Mouse (Mus musculus): ENCODE data around the gene Dnm3. TPM values are rescaled to one million over a fixed set of nuclear protein-coding genes. Genes with fewer than 3 reads are reported as not detected.

The Dnm3 gene
- polyA plus RNA-seq, 2 experiments = 14.7 to 21.9 TPM

- no peaks in the 10 kb centered on the region for H3K27me3 ChIP-seq (ENCODE audit: control insufficient read depth, insufficient read depth, low read length)
- H3K36me3 ChIP-seq (ENCODE audit: control insufficient read depth, insufficient read depth, low read length) = no peaks in the 10 kb centered on the region
- peak overlapping the region; percentile 97 for H3K27ac ChIP-seq (replicated peaks; ENCODE audit: low read depth, low read length)
- H3K4me3 ChIP-seq (replicated peaks; ENCODE audit: low read length) = no peak overlapping the region
- TF ChIP-seq POLR2A (IDR thresholded peaks at IDR 0.05; ENCODE audit: borderline replicate concordance, extremely low read depth, insufficient read depth, insufficient read length) = no peak
- peak; percentile 23 for ATAC-seq (ENCODE audit: low FRiP score, low read depth)
- peaks cover 87% of the 10 kb centered on the region for H3K4me1 ChIP-seq (ENCODE audit: control insufficient read depth, insufficient read depth, low read length)
- WGBS = 14% methylated on average over 7 of the region's 7 CpGs
- no peak overlapping the region for H3K9ac ChIP-seq (ENCODE audit: low read depth, low read length, severe bottlenecking)
- DNase-seq (ENCODE audit: low spot score) = peak; percentile 73
- no peak overlapping the region for H3K4me2 ChIP-seq (replicated peaks; ENCODE audit: low read depth, low read length, severe bottlenecking)
- H3K9me3 ChIP-seq (ENCODE audit: control insufficient read depth, low read length) = no peaks in the 10 kb centered on the region
Measured at GRCm38 (mm10) chr1:162020303-162020731, 457.5 kb downstream of the Dnm3 start.

- H3K27me3 ChIP-seq (ENCODE audit: control insufficient read depth, insufficient read depth, low read length) = no peaks in the 10 kb centered on the region
- no peak for TF ChIP-seq POLR2A (IDR thresholded peaks at IDR 0.05; ENCODE audit: borderline replicate concordance, extremely low read depth, insufficient read depth, insufficient read length)
- no peak for DNase-seq (ENCODE audit: low spot score)
- no peak overlapping the region for H3K9ac ChIP-seq (ENCODE audit: low read depth, low read length, severe bottlenecking)
- 44% methylated on average over 6 of the region's 6 CpGs for WGBS
- no peaks in the 10 kb centered on the region for H3K36me3 ChIP-seq (ENCODE audit: control insufficient read depth, insufficient read depth, low read length)
- H3K4me1 ChIP-seq (ENCODE audit: control insufficient read depth, insufficient read depth, low read length) = peaks cover 89% of the 10 kb centered on the region
- ATAC-seq (ENCODE audit: low FRiP score, low read depth) = no peak
- peak overlapping the region; percentile 97 for H3K27ac ChIP-seq (replicated peaks; ENCODE audit: low read depth, low read length)
- no peaks in the 10 kb centered on the region for H3K9me3 ChIP-seq (ENCODE audit: control insufficient read depth, low read length)
- 0 out of 2 replicates have a peak overlapping the region, but pooled peaks have one; percentile 7 for H3K4me2 ChIP-seq (replicated peaks; ENCODE audit: low read depth, low read length, severe bottlenecking)
- H3K4me3 ChIP-seq (replicated peaks; ENCODE audit: low read length) = no peak overlapping the region
Measured at GRCm38 (mm10) chr1:162018601-162018977, 459.2 kb downstream of the Dnm3 start.

- peaks cover 91% of the 10 kb centered on the region for H3K4me1 ChIP-seq (ENCODE audit: control insufficient read depth, insufficient read depth, low read length)
- H3K27me3 ChIP-seq (ENCODE audit: control insufficient read depth, insufficient read depth, low read length) = no peaks in the 10 kb centered on the region
- no peak for TF ChIP-seq POLR2A (IDR thresholded peaks at IDR 0.05; ENCODE audit: borderline replicate concordance, extremely low read depth, insufficient read depth, insufficient read length)
- H3K4me2 ChIP-seq (replicated peaks; ENCODE audit: low read depth, low read length, severe bottlenecking) = 0 out of 2 replicates have a peak overlapping the region, but pooled peaks have one; percentile 7
- H3K9ac ChIP-seq (ENCODE audit: low read depth, low read length, severe bottlenecking) = no peak overlapping the region
- H3K36me3 ChIP-seq (ENCODE audit: control insufficient read depth, insufficient read depth, low read length) = no peaks in the 10 kb centered on the region
- no peaks in the 10 kb centered on the region for H3K9me3 ChIP-seq (ENCODE audit: control insufficient read depth, low read length)
- H3K27ac ChIP-seq (replicated peaks; ENCODE audit: low read depth, low read length) = peak overlapping the region; percentile 97
- ATAC-seq (ENCODE audit: low FRiP score, low read depth) (no peak), DNase-seq (ENCODE audit: low spot score) (no peak)
- H3K4me3 ChIP-seq (replicated peaks; ENCODE audit: low read length) = no peak overlapping the region
- 14% methylated on average over 13 of the region's 13 CpGs for WGBS
Measured at GRCm38 (mm10) chr1:162017975-162018600, 459.7 kb downstream of the Dnm3 start.

GRCm38 (mm10) chr1:162016982-162017381, 460.9 kb downstream of the Dnm3 start:
- WGBS = 11% methylated on average over 7 of the region's 7 CpGs
- Histone ChIP-seq H3K4me2 (replicated peaks; ENCODE audit: low read depth, low read length, severe bottlenecking) (0 out of 2 replicates have a peak overlapping the region, but pooled peaks have one; percentile 15), H3K4me1 (ENCODE audit: control insufficient read depth, insufficient read depth, low read length) (peaks cover 83% of the 10 kb centered on the region), H3K4me3 (replicated peaks; ENCODE audit: low read length) (no peak overlapping the region), H3K9me3 (ENCODE audit: control insufficient read depth, low read length) (no peaks in the 10 kb centered on the region), H3K36me3 (ENCODE audit: control insufficient read depth, insufficient read depth, low read length) (no peaks in the 10 kb centered on the region), H3K27me3 (ENCODE audit: control insufficient read depth, insufficient read depth, low read length) (no peaks in the 10 kb centered on the region), H3K27ac (replicated peaks; ENCODE audit: low read depth, low read length) (peak overlapping the region; percentile 97), H3K9ac (ENCODE audit: low read depth, low read length, severe bottlenecking) (0 out of 2 replicates have a peak overlapping the region, but pooled peaks have one; percentile 5)
- ATAC-seq (ENCODE audit: low FRiP score, low read depth) (peak; percentile 80), DNase-seq (ENCODE audit: low spot score) (peak; percentile 89)
- no peak for TF ChIP-seq POLR2A (IDR thresholded peaks at IDR 0.05; ENCODE audit: borderline replicate concordance, extremely low read depth, insufficient read depth, insufficient read length)

GRCm38 (mm10) chr1:162015247-162015862, 462.5 kb downstream of the Dnm3 start:
- peak; percentile 67 for ATAC-seq (ENCODE audit: low FRiP score, low read depth)
- 7% methylated on average over 8 of the region's 8 CpGs for WGBS

More at GRCm38 (mm10) chr1:162015247-162015862, 462.5 kb downstream of the Dnm3 start:
- Histone ChIP-seq H3K27ac (replicated peaks; ENCODE audit: low read depth, low read length) (peak overlapping the region; percentile 97), H3K36me3 (ENCODE audit: control insufficient read depth, insufficient read depth, low read length) (0 out of 2 replicates have a peak, but pooled peaks cover 5% of the 10 kb centered on the region), H3K9ac (ENCODE audit: low read depth, low read length, severe bottlenecking) (no peak overlapping the region), H3K9me3 (ENCODE audit: control insufficient read depth, low read length) (no peaks in the 10 kb centered on the region), H3K27me3 (ENCODE audit: control insufficient read depth, insufficient read depth, low read length) (no peaks in the 10 kb centered on the region), H3K4me1 (ENCODE audit: control insufficient read depth, insufficient read depth, low read length) (peaks cover 70% of the 10 kb centered on the region), H3K4me2 (replicated peaks; ENCODE audit: low read depth, low read length, severe bottlenecking) (0 out of 2 replicates have a peak overlapping the region, but pooled peaks have one; percentile 10), H3K4me3 (replicated peaks; ENCODE audit: low read length) (no peak overlapping the region)
- TF ChIP-seq POLR2A (IDR thresholded peaks at IDR 0.05; ENCODE audit: borderline replicate concordance, extremely low read depth, insufficient read depth, insufficient read length) = no peak
- peak; percentile 74 for DNase-seq (ENCODE audit: low spot score)

All from limb, embryonic 14.5 days (tissue).